Mouse (Mus musculus) mouse trophoblast stem cell (cell line): ENCODE measurements at regions not wholly inside any gene's neighbourhood (a gene's known extent, or its start where the extent isn't known, plus 50 kb on each side); places are given as distances from the start of the nearest gene placed in this dataset.

Experiments
- in situ Hi-C, 2 experiments: fragments of 300-500 bp; cut with MseI, MboI; formaldehyde crosslinking; loops; 2 replicates in 1 of 2; 3 replicates in 1 of 2; pipeline ENCODE4 v1.15.1; 2025

DNA sequence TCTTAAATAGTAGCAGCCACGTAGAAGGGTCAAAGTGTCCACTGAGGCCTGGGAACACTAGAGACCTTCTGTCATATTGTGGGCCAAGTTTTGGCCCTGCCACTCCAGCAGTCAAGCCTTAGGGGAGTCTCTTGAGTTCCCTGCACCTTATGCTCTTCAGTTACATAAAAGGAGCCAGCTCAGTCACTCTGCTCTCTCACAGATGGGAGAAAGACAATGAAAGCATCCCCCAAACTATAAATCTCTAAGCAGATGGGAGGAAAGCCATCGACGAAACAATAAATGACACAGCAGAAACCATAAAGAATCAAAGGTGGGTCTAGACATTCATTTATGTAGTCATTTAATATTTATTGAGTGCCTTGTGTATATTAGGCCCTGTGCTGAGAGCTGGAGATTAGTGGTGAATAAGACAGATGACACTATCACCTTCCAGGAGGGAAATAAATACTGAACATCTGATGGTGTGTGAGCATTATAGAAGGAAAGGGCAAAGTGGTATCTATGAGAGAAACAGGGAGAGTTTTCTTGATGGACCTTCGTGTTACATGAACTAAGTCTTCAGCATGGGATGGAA, 137.5 kb upstream of the Synpr start:
- in situ Hi-C loops: no loop called here

DNA sequence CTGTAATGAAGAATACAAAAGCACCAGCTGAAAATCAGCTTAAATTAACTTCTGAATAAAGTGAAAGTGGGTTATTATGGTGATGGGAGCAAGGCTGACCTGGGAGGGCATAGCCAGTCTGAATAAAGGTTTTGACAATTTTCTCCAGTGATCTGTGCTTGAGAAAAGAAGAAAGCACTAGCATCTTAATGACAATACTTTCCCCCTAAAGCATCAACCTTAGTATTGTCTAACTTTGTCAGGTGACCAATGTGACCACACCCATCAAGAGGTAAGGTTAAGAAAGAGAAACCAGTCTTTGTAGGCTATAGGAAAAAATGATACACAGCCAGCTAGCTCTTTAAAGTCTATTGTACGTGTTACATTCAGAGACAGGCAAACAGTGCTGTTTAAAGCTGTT, 135.0 kb upstream of the Synpr start:
- in situ Hi-C loops: no loop called here

DNA sequence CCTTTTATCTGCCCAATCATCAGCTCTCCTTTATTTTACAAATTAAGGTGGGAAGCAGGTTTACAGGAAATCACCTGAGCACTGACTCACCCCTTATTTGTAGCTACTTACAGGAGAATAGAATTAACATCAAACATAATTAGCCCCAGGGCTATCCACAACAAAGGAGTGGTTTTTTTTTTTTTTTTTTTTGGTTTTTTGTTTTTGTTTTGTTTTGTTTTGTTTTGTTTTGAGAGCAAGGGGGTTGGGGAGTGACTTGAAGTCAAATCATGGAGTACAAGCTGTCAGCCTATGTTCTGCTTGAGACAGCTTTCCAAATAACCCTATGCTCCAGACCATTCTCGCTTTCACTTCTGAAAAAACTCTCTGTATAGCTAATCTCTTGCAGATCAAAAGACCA, 132.9 kb upstream of the Synpr start:
- in situ Hi-C loops: no loop called here

DNA sequence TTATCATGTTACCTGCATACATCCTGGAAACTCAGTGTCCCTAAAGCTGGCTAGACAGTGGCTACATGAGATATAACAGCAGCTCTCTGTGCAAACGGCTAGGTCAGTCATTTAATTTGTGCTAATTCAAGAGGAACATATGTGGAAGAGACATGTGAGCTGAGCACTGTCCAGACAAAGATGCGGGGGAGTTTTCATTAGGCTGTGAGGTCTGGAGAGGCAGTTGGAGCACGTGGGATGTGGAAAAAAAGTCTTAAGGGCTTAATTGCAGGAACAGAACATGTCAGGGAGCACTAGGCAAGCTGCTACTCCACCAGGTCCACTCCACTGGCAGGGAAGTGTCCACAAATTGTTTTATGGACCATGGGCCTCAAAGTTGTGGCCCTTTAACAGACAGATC, 108.4 kb upstream of the Synpr start:
- in situ Hi-C loops: loop anchor here in 1 of 2 experiments (25.0 kb wide), 1 partner anchor 564 kb away; no protein-coding TSS in a partner anchor

DNA sequence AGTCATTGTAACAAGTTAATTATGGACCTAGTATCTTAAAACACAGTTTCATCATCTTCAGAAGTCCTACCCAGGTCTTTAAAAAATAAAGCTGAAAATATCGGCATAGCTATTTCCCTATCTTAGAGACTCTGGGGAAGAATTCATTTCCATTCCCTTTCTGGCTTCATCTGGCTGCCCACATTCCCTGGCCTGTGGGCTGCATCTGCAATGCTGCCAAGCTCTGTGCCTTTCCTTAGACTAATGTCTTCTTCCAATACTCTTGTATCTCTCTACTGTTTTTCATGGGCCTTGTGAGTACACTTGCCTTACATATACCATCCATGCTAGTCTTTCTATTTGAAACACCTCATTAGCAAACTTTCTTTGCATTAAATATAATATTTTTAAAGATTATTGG, 106.7 kb upstream of the Synpr start:
- in situ Hi-C loops: loop anchor here in 1 of 2 experiments (25.0 kb wide), 1 partner anchor 566 kb away; no protein-coding TSS in a partner anchor

DNA sequence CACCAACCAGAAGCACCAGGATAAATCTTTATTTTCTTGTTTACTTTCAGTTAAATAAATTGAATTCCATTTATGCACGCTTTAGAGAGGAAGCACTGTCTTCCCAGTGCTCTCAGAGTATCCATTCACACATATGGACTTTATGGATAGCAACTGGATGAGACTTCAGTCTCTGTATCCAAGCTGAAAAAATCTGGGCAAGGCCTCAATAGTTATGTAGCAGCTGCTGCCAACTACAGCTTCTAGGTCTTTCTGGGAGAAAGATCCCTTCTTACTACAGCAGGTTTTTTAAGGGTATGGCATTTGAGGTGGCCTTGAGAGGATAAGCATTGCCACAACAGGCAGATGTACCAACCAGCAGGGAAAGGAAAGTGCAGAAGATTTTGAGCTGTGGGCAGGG, 93.8 kb upstream of the Synpr start:
- in situ Hi-C loops: loop anchor here in 1 of 2 experiments (25.0 kb wide), 1 partner anchor 578 kb away; no protein-coding TSS in a partner anchor

DNA sequence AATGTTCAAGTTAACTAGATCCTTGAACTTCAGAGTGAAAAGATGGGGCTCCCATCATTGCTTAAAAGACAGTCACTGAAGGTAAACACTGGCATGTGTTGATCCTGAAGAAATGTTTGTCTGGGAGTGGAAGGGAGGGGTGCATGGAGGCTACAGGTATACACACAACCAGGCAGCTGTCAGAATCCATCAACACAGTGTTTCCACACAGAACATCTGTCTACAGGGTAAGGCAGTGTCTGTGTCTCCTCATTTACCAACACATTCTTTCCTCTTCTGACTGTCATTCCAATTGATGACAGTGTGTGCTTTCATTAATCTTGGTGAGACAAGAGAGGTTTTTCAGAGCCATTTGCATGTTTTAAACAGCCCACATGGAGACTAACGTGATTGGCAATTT, 91.8 kb upstream of the Synpr start:
- in situ Hi-C loops: loop anchor here in 1 of 2 experiments (25.0 kb wide), 1 partner anchor 580 kb away; no protein-coding TSS in a partner anchor

DNA sequence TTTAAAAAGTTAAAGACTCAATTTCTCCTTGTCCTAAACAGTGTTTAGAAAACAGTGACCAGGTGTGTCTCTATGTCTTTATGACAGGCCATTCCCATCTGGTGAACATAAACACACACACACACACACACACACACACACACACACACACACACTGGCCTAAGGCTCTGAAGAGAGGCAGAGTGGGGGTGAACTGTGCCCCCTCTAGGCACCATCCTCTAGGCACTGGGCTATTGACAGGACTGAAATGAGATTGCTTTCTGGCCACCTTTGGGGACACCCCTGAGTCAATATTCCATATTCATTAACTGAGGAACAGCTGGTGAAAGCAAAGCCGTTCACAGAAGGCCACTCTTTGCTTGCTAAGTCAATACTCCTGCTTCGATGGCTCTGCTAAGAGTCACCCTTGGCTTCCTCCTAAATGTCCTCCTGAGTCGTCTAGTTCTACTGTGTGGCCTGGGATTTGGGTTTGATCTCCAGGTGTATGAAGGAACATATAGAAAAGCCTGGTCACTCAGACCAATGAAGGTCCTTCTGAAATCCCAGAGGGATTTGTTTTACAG, 87.2 kb upstream of the Synpr start:
- in situ Hi-C loops: loop anchor here in 1 of 2 experiments (25.0 kb wide), 1 partner anchor 585 kb away; no protein-coding TSS in a partner anchor

DNA sequence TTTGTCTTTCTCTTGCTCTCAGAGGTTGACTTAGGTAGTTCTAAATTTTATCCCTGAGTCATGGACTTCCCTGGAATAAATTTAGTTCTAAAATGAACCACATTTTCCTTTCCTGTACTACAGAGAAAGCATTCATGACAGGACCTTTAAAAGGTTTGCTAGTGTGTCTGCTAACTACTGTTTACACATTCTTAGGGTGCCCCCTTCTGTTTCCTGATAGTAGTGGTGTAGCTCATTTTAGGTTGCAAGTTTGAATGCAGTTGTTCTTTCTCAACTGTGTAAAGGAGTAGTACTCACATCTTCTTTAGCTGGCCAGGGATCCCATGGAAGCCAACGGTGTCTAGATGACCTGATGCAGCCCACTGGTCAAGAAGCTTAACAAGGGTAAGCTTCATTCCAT, 86.1 kb upstream of the Synpr start:
- in situ Hi-C loops: loop anchor here in 1 of 2 experiments (25.0 kb wide), 1 partner anchor 586 kb away; no protein-coding TSS in a partner anchor

DNA sequence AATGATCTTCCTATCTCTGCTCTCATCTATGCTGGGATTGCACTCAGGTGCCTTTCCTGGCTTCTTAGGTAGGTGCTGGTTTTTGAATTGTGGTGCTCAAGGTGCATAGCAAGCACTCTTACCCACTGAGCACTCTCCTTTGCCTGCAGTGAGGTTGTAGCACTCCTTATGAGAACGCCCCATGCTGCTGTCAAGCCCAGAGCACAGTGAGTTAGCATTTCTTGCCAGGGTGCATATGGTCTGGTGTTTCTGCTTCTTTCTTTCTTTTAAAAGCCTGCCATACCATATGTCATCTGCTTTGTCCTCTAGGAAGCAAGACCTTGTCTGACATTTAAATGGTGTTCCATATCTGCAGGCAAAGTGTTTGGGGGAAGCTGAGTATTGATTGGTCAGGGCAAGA, 71.9 kb upstream of the Synpr start:
- in situ Hi-C loops: no loop called here
